Mouse (Mus musculus): Measurements from ENCODE around the gene Nfe2l2. TPM values are rescaled to one million over a fixed set of nuclear protein-coding genes. Genes with fewer than 3 reads are reported as not detected.
"Not testable (repeated sequence)": the region's sequence is repeated elsewhere in the genome, so short reads cannot be mapped to it uniquely, and the experiment has no call there.

Nfe2l2 gene
- polyA plus RNA-seq, 1 experiment from 2014 or later = 10.5 TPM

- Histone ChIP-seq H3K27me3 (no peaks in the 10 kb centered on the region), H3K9me3 (no peaks in the 10 kb centered on the region), H3K4me3 (replicated peaks) (no peak overlapping the region), H3K27ac (no peak overlapping the region), H3K9ac (replicated peaks) (no peak overlapping the region), H3K36me3 (no peaks in the 10 kb centered on the region), H3K4me2 (replicated peaks) (no peak overlapping the region), H3K4me1 (replicated peaks) (peaks cover 13% of the 10 kb centered on the region)
- WGBS = 82% methylated on average over 1 of the region's 1 CpGs
- ATAC-seq = no peak
Observed at GRCm38 (mm10) chr2:75654679-75655078, 49.8 kb downstream of the Nfe2l2 start.

- Histone ChIP-seq H3K4me3 (replicated peaks) (no peak overlapping the region), H3K9me3 (no peaks in the 10 kb centered on the region), H3K9ac (replicated peaks) (no peak overlapping the region), H3K36me3 (no peaks in the 10 kb centered on the region), H3K27ac (no peak overlapping the region), H3K4me1 (replicated peaks) (peaks cover 12% of the 10 kb centered on the region), H3K4me2 (replicated peaks) (no peak overlapping the region), H3K27me3 (no peaks in the 10 kb centered on the region)
- ATAC-seq = no peak
Observed at GRCm38 (mm10) chr2:75653150-75653549, 51.3 kb downstream of the Nfe2l2 start.

DNA sequence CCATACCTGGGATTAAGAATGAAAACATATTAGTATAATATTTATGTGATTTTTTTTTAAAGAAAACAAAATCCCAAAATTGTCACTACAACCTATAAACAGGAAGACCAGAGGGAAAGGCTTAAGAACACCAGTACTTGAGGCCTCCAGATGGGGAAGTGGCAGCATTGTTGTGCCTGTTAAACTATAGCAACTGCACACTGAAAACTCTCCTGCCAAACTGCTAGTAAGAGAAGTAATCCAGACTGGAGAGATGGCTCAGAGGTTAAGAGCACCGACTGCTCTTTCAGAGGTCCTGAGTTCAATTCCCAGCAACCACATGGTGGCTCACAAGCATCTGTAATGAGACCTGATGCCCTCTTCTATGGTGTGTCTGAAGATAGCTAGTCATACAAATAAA, 54.0 kb downstream of the Nfe2l2 start:
- Histone ChIP-seq H3K27me3 (no peaks in the 10 kb centered on the region), H3K27ac (no peak overlapping the region), H3K9ac (replicated peaks) (no peak overlapping the region), H3K9me3 (no peaks in the 10 kb centered on the region), H3K4me2 (replicated peaks) (no peak overlapping the region), H3K4me1 (replicated peaks) (no peaks in the 10 kb centered on the region), H3K36me3 (no peaks in the 10 kb centered on the region), H3K4me3 (replicated peaks) (no peak overlapping the region)
- WGBS = 97% methylated on average over 1 of the region's 1 CpGs
- no peak for ATAC-seq

DNA sequence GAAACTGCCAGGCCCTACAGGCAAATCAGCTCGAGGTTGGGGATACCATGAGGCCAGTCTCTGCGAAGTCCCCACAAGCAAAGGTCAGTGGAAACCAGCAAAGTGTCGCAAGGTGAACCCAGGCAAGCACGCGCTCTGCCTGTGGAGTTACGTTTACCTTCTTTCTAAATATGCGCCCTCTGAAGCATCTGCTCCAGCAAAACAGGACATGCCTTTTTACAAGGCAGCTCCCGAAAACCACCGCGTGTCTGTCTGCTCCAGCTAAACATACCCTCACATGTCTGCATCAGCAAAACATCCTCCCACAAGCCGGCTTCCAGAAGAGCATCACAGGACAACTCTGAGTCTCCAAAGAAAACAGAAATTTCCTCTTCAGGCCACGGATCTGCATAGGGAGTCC, 59.2 kb downstream of the Nfe2l2 start:
- Histone ChIP-seq H3K4me1 (replicated peaks) (no peaks in the 10 kb centered on the region), H3K36me3 (no peaks in the 10 kb centered on the region), H3K27me3 (no peaks in the 10 kb centered on the region), H3K4me3 (replicated peaks) (no peak overlapping the region), H3K9ac (replicated peaks) (no peak overlapping the region), H3K9me3 (no peaks in the 10 kb centered on the region), H3K27ac (no peak overlapping the region), H3K4me2 (replicated peaks) (no peak overlapping the region)
- ATAC-seq = no peak
- WGBS = 94% methylated on average over 12 of the region's 12 CpGs

DNA sequence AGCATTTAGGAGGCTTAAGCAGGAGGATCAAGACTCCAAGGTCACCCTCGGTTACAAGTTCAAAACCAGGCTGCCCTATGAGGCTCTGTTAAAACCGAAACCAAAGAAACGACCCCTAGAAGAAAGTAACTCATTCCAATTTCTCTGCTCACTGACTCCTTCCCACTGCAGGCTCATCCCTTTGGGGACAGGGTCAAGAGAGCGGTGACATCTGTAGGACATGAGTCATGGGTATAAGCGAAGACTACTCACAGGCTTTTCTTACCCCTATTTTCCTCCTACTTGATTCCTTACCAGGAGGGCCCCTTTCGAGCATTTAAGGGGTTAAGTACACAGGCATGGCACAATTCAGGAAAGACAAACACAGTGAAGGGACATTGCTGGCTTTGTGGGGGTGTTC, 60.5 kb downstream of the Nfe2l2 start:
- Histone ChIP-seq H3K4me1 (replicated peaks) (no peaks in the 10 kb centered on the region), H3K9ac (replicated peaks) (no peak overlapping the region), H3K27ac (no peak overlapping the region), H3K27me3 (no peaks in the 10 kb centered on the region), H3K9me3 (no peaks in the 10 kb centered on the region), H3K36me3 (no peaks in the 10 kb centered on the region), H3K4me3 (replicated peaks) (no peak overlapping the region), H3K4me2 (replicated peaks) (no peak overlapping the region)
- WGBS = 89% methylated on average over 6 of the region's 6 CpGs
- ATAC-seq = no peak

DNA sequence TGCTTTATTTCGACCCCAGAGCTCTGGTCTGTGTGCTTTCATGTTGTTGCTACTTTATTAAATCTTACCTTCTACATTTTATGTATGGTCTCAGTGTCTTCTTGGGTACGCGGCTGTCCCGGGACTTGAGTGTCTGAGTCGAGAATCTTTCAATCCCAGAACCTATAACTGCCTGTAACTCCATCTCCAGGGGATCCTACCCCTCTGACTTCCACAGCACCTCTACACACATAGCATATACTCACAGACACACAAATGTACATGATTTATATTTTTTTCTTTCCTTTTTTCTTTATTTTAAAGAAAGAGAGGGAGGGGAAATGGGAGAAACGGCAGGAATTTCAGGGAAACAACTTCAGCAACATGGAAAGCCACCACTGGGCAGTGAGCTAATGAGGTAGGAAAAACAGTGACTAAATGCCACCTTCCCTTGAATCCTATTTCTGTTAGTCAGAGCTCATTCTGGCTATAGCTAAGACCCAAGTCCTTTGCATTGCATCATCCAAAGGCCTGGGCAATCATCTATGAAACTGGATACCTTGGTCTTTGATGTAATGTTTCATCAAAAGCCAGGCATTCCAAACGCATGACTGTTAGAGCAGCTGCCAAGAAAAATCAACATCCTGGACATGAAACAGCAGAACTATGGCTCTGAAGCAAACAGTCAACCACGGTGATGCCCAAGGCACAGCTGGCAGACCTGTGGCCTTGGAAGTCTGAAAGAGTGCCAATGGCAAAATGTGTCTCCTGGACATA, 61.5 kb downstream of the Nfe2l2 start:
- no peaks in the 10 kb centered on the region for H3K9me3 ChIP-seq
- no peaks in the 10 kb centered on the region for H3K27me3 ChIP-seq
- no peak overlapping the region for H3K27ac ChIP-seq
- no peak overlapping the region for H3K4me3 ChIP-seq (replicated peaks)
- no peaks in the 10 kb centered on the region for H3K36me3 ChIP-seq
- H3K4me1 ChIP-seq (replicated peaks) = no peaks in the 10 kb centered on the region
- no peak overlapping the region for H3K4me2 ChIP-seq (replicated peaks)
- H3K9ac ChIP-seq (replicated peaks) = no peak overlapping the region
- no peak for ATAC-seq
- WGBS = 91% methylated on average over 8 of the region's 8 CpGs

GRCm38 (mm10) chr2:75642312-75642711, 62.1 kb downstream of the Nfe2l2 start:
- not testable (repeated sequence) for H3K27ac ChIP-seq; H3K4me1 ChIP-seq (replicated peaks); ATAC-seq; H3K4me2 ChIP-seq (replicated peaks); H3K9me3 ChIP-seq; H3K4me3 ChIP-seq (replicated peaks); H3K27me3 ChIP-seq; H3K36me3 ChIP-seq; H3K9ac ChIP-seq (replicated peaks)
- WGBS = 97% methylated on average over 4 of the region's 4 CpGs

DNA sequence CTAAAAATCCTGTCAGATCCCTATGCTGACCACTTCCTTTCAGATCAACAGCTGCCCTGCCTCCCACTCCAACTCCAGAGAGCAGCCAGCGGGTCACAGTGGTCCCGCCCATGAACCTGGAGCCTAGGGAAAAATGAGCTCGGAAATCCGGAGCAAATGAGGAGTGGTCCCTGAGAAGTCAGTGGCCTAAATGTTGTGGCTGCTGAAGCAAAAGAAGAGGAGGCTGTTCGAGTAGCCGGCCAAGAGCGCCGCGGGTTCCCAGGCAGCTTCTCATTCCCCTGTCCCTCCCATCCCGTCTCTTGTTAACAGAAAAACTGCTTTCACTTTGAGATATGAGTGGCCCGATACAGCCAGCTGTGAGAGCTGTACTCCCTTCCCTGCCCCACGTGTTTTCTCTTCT, 64.9 kb downstream of the Nfe2l2 start:
- H3K9ac ChIP-seq (replicated peaks); H3K27me3 ChIP-seq; H3K9me3 ChIP-seq; ATAC-seq; H3K4me1 ChIP-seq (replicated peaks); H3K27ac ChIP-seq; H3K4me3 ChIP-seq (replicated peaks); H3K4me2 ChIP-seq (replicated peaks); H3K36me3 ChIP-seq: not testable (repeated sequence)
- 81% methylated on average over 11 of the region's 12 CpGs for WGBS

- H3K9ac ChIP-seq (replicated peaks); ATAC-seq; H3K9me3 ChIP-seq; H3K36me3 ChIP-seq; H3K4me1 ChIP-seq (replicated peaks); H3K4me2 ChIP-seq (replicated peaks); H3K4me3 ChIP-seq (replicated peaks); H3K27ac ChIP-seq; H3K27me3 ChIP-seq: not testable (repeated sequence)
- WGBS = 88% methylated on average over 6 of the region's 6 CpGs
Observed at GRCm38 (mm10) chr2:75637822-75638221, 66.6 kb downstream of the Nfe2l2 start.

- Histone ChIP-seq H3K27me3 (no peaks in the 10 kb centered on the region), H3K36me3 (no peaks in the 10 kb centered on the region), H3K9ac (replicated peaks) (no peak overlapping the region), H3K4me2 (replicated peaks) (no peak overlapping the region), H3K4me1 (replicated peaks) (no peaks in the 10 kb centered on the region), H3K4me3 (replicated peaks) (no peak overlapping the region), H3K9me3 (no peaks in the 10 kb centered on the region), H3K27ac (no peak overlapping the region)
- ATAC-seq = no peak
Observed at GRCm38 (mm10) chr2:75637361-75637760, 67.1 kb downstream of the Nfe2l2 start.

DNA sequence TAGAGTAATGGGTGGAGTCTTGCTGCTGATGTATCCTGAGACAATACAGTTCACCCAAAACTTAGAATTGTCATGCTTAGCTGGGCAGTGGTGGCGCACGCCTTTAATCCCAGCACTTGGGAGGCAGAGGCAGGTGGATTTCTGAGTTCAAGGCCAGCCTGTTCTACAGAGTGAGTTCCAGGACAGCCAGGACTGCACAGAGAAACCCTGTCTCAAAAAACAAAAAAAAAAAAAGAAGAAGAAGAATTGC, 67.5 kb downstream of the Nfe2l2 start:
- H3K9ac ChIP-seq (replicated peaks); H3K4me2 ChIP-seq (replicated peaks); H3K9me3 ChIP-seq; H3K27ac ChIP-seq; H3K36me3 ChIP-seq; H3K4me1 ChIP-seq (replicated peaks); H3K4me3 ChIP-seq (replicated peaks); H3K27me3 ChIP-seq; ATAC-seq: not testable (repeated sequence)
- WGBS = 95% methylated on average over 2 of the region's 2 CpGs

- H3K27ac ChIP-seq = no peak overlapping the region
- no peaks in the 10 kb centered on the region for H3K36me3 ChIP-seq
- no peak overlapping the region for H3K9ac ChIP-seq (replicated peaks)
- H3K4me3 ChIP-seq (replicated peaks) = no peak overlapping the region
- WGBS = 74% methylated on average over 6 of the region's 6 CpGs
- ATAC-seq = no peak
- H3K9me3 ChIP-seq = no peaks in the 10 kb centered on the region
- no peaks in the 10 kb centered on the region for H3K27me3 ChIP-seq
- H3K4me1 ChIP-seq (replicated peaks) = no peaks in the 10 kb centered on the region
- no peak overlapping the region for H3K4me2 ChIP-seq (replicated peaks)
Observed at GRCm38 (mm10) chr2:75636261-75637054, 68.0 kb downstream of the Nfe2l2 start.

DNA sequence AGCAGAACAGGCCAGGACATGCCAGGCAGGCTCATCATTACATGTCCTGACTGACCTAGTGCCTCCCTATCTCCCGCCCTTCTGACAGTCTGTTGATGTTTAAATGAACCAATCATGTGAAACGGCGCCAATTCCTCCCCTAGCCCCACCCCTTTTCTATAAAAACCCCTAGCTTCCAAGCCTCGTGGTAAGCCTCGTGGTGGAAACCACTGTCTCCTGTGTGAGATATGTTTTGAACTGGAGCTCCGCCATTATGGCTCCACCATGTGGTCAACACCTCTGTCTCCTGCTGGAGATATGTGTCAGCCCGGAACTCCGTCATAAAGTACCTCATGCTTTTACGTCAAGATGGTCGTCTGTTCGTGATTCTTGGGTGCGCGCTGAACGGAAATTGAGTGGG, 70.0 kb downstream of the Nfe2l2 start:
- H3K27ac ChIP-seq; H3K9me3 ChIP-seq; H3K36me3 ChIP-seq; H3K4me1 ChIP-seq (replicated peaks); H3K4me3 ChIP-seq (replicated peaks); ATAC-seq; H3K9ac ChIP-seq (replicated peaks); H3K27me3 ChIP-seq; H3K4me2 ChIP-seq (replicated peaks): not testable (repeated sequence)
- WGBS = 95% methylated on average over 14 of the region's 14 CpGs
